Mouse (Mus musculus) spleen, adult 2 months (tissue): Measurements from ENCODE around the gene Mlh3. TPM values are rescaled to one million over a fixed set of nuclear protein-coding genes. Genes with fewer than 3 reads are reported as not detected.

Source experiments
- DNase-seq, 2 experiments: peaks; one replicate each; pipeline versions ENCODE4 v3.0.0 to v3.0.0-alpha.2; 2012 to 2021; ENCODE audit warnings: low spot score in 2 of 2, low read depth in 1 of 2
- H3K27ac ChIP-seq: fragments of 200-500 bp; 2 replicates; pipeline ENCODE4 v1.5.1; 2012; ENCODE audit warnings: low read length, inconsistent platforms; ENCODE audit not compliant: insufficient read depth
- H3K27me3 ChIP-seq: fragments of 200-500 bp; 2 replicates; pipeline ENCODE4 v1.6.1; 2012; ENCODE audit warnings: mild to moderate bottlenecking, moderate library complexity, low read length, inconsistent platforms; ENCODE audit not compliant: control insufficient read depth, insufficient read depth
- H3K36me3 ChIP-seq: fragments of 200-500 bp; 2 replicates; pipeline ENCODE4 v1.6.1; 2012; ENCODE audit warnings: mild to moderate bottlenecking, low read length, inconsistent platforms; ENCODE audit not compliant: control insufficient read depth, insufficient read depth
- H3K4me1 ChIP-seq: fragments of 200-500 bp; 2 replicates; pipeline ENCODE4 v1.6.1; 2011; ENCODE audit warnings: inconsistent platforms; ENCODE audit not compliant: control insufficient read depth, insufficient read depth, insufficient read length
- H3K4me3 ChIP-seq: fragments of 200-500 bp; 2 replicates; pipeline ENCODE4 v1.5.1; 2011; ENCODE audit warnings: mild to moderate bottlenecking, inconsistent platforms; ENCODE audit not compliant: insufficient read depth, insufficient read length; ENCODE audit errors: extremely low read depth
- CTCF ChIP-seq: fragments of 200-500 bp; IDR thresholded peaks from 2 replicates; pipeline ENCODE4 v1.5.1; 2011; ENCODE audit warnings: mild to moderate bottlenecking, inconsistent platforms; ENCODE audit not compliant: insufficient read depth, insufficient read length, insufficient replicate concordance; ENCODE audit errors: extremely low read depth
- POLR2A ChIP-seq: fragments of 200-500 bp; IDR thresholded peaks from 2 replicates; pipeline ENCODE4 v1.6.1; 2011; ENCODE audit warnings: low read depth, low read length, inconsistent platforms
- WGBS: fragments of 180-500 bp; shearing (Covaris S2); methylation state at CpG from one replicate; pipeline ENCODE4 v1.1.7; 2018; 5-methylcytosine and 5-hydroxymethylcytosine counted together
- polyA plus RNA-seq: library from polyadenylated mRNA; depleted of rRNA; stranded (reverse); fragments of >200 nt; gene quantifications from 2 replicates; pipeline ENCODE4 v1.2.3, GENCODE M21; 2012

Mlh3 gene
- polyA plus RNA-seq, 1 experiment = 2.9 TPM

DNA sequence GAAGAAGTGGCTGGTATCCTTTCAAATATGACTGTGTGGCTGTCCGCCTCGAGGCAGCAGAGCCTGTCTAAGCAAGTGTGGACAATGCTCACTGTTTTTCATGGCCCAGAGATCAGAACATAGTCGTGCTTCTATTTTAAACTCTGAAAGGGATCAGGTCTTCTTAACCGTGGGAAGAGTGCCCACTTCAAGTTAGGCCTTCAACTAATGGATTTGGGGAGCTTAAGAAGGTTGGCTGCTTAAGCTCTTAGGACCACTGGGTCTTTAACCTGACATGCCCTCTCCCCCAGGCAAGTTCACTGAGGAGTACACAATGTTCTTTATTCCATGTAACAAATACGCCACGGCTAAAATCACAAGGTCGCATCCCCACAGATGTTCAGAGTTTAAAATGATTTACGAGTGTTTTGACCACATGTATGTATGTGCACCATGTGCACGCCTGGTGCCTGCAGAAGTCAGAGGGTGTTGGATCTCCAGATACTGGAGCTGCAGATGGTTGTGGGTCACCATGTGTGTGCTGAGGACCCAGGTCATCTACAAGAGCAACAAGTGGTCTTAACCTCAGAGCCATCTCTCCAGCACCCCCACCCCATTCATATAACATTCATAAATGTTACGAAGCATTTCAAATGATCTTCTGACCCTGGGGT is 27.1 kb upstream of the Mlh3 start:
- no peak for DNase-seq
- WGBS = 74% methylated on average over 10 of the region's 10 CpGs
- H3K36me3 ChIP-seq = peaks cover 13% of the 10 kb centered on the region
- no peak overlapping the region for H3K27ac ChIP-seq
- TF ChIP-seq POLR2A (no peak), CTCF (no peak)
- H3K4me3 ChIP-seq = no peak overlapping the region
- no peaks in the 10 kb centered on the region for H3K27me3 ChIP-seq
- no peaks in the 10 kb centered on the region for H3K4me1 ChIP-seq

DNA sequence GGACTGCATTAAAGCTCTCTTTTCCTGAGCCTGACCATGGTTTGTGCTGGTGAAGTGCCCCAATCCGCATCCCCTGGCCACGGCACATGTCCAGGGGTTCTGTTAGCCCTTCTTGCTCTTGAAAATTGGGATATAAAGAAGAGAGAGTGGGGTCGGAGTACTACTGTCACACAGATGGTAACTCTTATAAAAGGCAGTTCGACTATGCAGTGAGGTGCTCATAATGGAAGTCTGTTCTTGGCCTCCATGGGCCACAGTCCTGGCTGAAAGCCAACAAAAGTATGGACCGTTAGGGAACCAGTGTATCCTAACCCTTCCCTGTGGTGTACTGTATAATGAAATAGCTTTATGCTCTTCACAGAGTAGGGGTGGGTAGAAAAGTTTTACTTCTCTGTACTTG is 26.5 kb upstream of the Mlh3 start:
- Histone ChIP-seq H3K4me1 (no peaks in the 10 kb centered on the region), H3K36me3 (peaks cover 12% of the 10 kb centered on the region), H3K27ac (no peak overlapping the region), H3K4me3 (no peak overlapping the region), H3K27me3 (no peaks in the 10 kb centered on the region)
- no peak for DNase-seq
- 87% methylated on average over 5 of the region's 5 CpGs for WGBS
- TF ChIP-seq POLR2A = no peak
- TF ChIP-seq CTCF = no peak

DNA sequence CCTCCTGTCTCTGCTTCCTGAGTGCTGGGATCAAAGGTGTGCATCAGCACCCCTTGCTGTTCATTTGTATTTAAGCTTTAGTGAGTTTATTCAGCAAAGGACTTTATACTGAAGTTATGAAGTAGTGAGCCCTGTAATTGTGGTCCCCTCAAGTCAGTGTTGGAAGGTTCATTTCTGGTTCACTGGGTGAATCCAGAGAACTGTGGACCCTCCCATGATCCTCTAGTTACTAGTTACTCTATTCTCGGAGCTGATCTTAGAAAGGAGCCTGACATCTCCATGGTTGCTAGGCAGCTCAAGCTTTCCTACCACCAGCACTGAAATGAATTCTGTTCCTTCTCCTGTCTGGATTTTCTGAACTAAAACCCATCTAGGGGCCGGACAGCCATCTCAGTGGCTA is 25.1 kb upstream of the Mlh3 start:
- H3K4me3 ChIP-seq = no peak overlapping the region
- no peak for TF ChIP-seq CTCF
- no peak for TF ChIP-seq POLR2A
- WGBS = 84% methylated on average over 2 of the region's 2 CpGs
- H3K36me3 ChIP-seq = peaks cover 3% of the 10 kb centered on the region; the same call in 1 of the 2 replicates
- DNase-seq = no peak
- no peak overlapping the region for H3K27ac ChIP-seq
- H3K27me3 ChIP-seq = no peaks in the 10 kb centered on the region
- no peaks in the 10 kb centered on the region for H3K4me1 ChIP-seq

DNA sequence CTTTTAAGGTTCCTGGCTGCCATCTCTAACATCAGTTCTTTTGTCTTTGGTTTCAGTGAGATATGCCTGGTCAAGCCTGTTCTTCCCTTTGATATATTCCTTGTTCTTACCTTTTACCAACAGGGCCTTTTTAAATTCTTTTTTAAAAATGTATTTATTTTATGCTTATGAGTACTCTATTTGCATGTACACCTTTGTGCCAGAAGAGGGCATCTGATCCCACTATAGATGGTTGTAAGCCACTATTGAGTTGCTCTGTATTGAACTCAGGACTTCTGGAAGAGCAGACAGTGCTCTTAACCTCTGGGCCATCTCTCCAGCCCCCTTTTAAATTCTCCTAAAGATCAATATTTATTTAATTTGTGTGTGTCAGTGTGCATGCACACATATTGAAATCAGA is 22.5 kb upstream of the Mlh3 start:
- H3K27me3 ChIP-seq = no peaks in the 10 kb centered on the region
- no peak overlapping the region for H3K4me3 ChIP-seq
- no peak for DNase-seq
- no peaks in the 10 kb centered on the region for H3K36me3 ChIP-seq
- H3K27ac ChIP-seq = no peak overlapping the region
- TF ChIP-seq POLR2A = no peak
- TF ChIP-seq CTCF = no peak
- H3K4me1 ChIP-seq = no peaks in the 10 kb centered on the region; the same call in 1 of the 2 replicates

DNA sequence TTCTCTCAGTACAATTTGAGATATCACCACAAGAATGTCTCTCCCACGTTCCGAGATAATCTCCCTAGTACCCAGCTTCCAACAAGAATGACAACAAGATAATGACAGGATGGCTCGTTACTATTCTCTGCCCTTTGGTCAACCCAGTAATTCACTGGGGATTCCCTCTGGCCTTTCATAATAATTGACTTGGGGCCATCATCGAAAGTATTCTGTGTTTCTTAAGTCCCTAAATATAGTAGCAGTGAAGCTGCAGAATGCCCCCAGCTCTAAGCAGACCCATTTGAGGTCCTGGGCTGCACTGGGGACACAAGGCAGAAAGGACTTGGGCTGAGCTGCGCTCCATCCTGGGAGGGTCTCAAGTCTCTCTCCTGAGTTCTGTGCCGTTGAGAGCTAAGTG is 21.9 kb upstream of the Mlh3 start:
- no peak overlapping the region for H3K4me3 ChIP-seq
- TF ChIP-seq POLR2A (no peak), CTCF (no peak)
- no peak overlapping the region for H3K27ac ChIP-seq
- no peak for DNase-seq
- WGBS = 91% methylated on average over 6 of the region's 6 CpGs
- H3K36me3 ChIP-seq = no peaks in the 10 kb centered on the region
- H3K27me3 ChIP-seq = no peaks in the 10 kb centered on the region
- H3K4me1 ChIP-seq = no peaks in the 10 kb centered on the region; the same call in 1 of the 2 replicates

DNA sequence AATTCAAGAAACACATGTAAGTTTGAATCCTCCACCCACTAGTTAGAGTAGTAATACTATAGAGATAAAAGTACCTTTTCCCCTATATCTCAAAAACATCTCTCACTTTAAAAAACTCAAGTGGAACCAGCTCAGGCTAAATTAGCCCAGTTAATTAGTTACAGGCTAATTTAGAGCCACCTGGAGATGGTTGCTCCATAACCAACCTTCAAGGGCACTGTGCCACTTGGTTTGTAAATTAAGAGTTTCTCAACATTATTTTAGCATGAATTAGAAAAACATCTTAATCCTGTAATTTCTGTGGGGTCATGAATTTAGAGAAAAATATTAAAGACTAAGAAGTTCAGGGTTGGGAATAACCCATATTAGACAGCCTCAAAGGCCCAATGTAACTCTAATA is 21.1 kb upstream of the Mlh3 start:
- Histone ChIP-seq H3K27ac (no peak overlapping the region), H3K4me3 (no peak overlapping the region), H3K27me3 (no peaks in the 10 kb centered on the region), H3K4me1 (no peaks in the 10 kb centered on the region; the same call in 1 of the 2 replicates), H3K36me3 (no peaks in the 10 kb centered on the region)
- TF ChIP-seq CTCF (no peak), POLR2A (no peak)
- no peak for DNase-seq

DNA sequence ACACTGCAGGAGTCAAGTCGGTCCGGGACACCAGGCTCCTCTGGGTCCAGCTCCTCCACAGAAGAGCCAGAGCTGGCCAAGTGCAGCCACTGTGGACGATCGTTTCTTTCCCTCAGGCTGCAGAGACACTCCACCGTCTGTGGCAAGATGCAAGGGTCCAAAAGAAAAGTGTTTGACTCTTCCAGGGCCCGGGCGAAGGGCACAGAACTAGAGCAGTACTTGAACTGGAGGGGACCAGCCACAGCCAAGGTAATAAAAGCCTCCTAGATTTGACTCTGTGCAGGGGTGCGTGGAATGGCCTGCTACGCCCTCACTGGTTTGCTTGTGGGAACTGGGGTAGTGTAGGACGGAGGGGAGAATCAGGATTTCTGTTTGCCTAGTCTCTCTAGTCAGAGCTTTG is 20.2 kb upstream of the Mlh3 start:
- no peaks in the 10 kb centered on the region; the same call in 1 of the 2 replicates for H3K4me1 ChIP-seq
- H3K27me3 ChIP-seq = no peaks in the 10 kb centered on the region
- WGBS = 90% methylated on average over 10 of the region's 10 CpGs
- no peak overlapping the region for H3K27ac ChIP-seq
- DNase-seq = no peak
- no peaks in the 10 kb centered on the region for H3K36me3 ChIP-seq
- H3K4me3 ChIP-seq = no peak overlapping the region
- TF ChIP-seq POLR2A (no peak), CTCF (no peak)
